Mouse (Mus musculus) forebrain, embryonic 12.5 days (tissue): ENCODE measurements at regions not wholly inside any gene's neighbourhood (a gene's known extent, or its start where the extent isn't known, plus 50 kb on each side); places are given as distances from the start of the nearest gene placed in this dataset.

Experiments
- ATAC-seq: fragments of 200-750 bp; cut with Nextera tagmentation; 2 replicates; pipeline ENCODE4 v1.8.0; 2017; ENCODE audit warnings: moderate TSS enrichment; ENCODE audit not compliant: low FRiP score
- H3K27ac ChIP-seq: fragments of 300-500 bp; sonication (generic); 2 replicates; pipeline ENCODE4 v1.5.1; 2016; ENCODE audit warnings: mild to moderate bottlenecking
- H3K27me3 ChIP-seq: fragments of 300-500 bp; sonication (generic); 2 replicates; pipeline ENCODE4 v1.6.1; 2016; ENCODE audit warnings: mild to moderate bottlenecking
- H3K36me3 ChIP-seq: fragments of 300-500 bp; sonication (generic); replicated peaks from 2 replicates; pipeline ENCODE4 v1.6.1; 2016; ENCODE audit warnings: mild to moderate bottlenecking
- H3K4me1 ChIP-seq: fragments of 300-500 bp; sonication (generic); 2 replicates; pipeline ENCODE4 v1.6.1; 2016
- H3K4me2 ChIP-seq: fragments of 300-500 bp; sonication (generic); 2 replicates; pipeline ENCODE4 v1.6.1; 2016; ENCODE audit warnings: mild to moderate bottlenecking, moderate library complexity
- H3K4me3 ChIP-seq: fragments of 300-500 bp; sonication (generic); replicated peaks from 2 replicates; pipeline ENCODE4 v1.5.1; 2016; ENCODE audit warnings: mild to moderate bottlenecking
- H3K9ac ChIP-seq: fragments of 300-500 bp; sonication (generic); 2 replicates; pipeline ENCODE4 v1.6.1; 2016; ENCODE audit warnings: mild to moderate bottlenecking
- H3K9me3 ChIP-seq: fragments of 300-500 bp; sonication (generic); 2 replicates; pipeline ENCODE4 v1.6.1; 2016
- WGBS: fragments of 180-500 bp; shearing (Covaris S2); methylation state at CpG from one replicate; pipeline ENCODE4 v1.1.7; 2016; 5-methylcytosine and 5-hydroxymethylcytosine counted together

GRCm38 (mm10) chr11:57929506-57929905 lies 79.4 kb upstream of the Larp1 start:
- Histone ChIP-seq H3K4me3 (no peak overlapping the region), H3K9me3 (no peaks in the 10 kb centered on the region), H3K36me3 (no peaks in the 10 kb centered on the region), H3K4me2 (peak overlapping the region; percentile 9; the same call in 1 of the 2 replicates), H3K4me1 (peaks cover 11% of the 10 kb centered on the region), H3K27ac (no peak overlapping the region), H3K27me3 (peaks cover 21% of the 10 kb centered on the region), H3K9ac (no peak overlapping the region)
- 10% methylated on average over 18 of the region's 18 CpGs for WGBS
- no peak for ATAC-seq

- whole genome bisulfite sequencing: 91% methylated on average over 2 of the region's 2 CpGs
- H3K27ac ChIP-seq: no peak overlapping the region
- H3K36me3 ChIP-seq: no peaks in the 10 kb centered on the region
- no peak overlapping the region for H3K9ac ChIP-seq
- H3K4me3 ChIP-seq: no peak overlapping the region
- no peak overlapping the region for H3K4me2 ChIP-seq
- no peaks in the 10 kb centered on the region for H3K9me3 ChIP-seq
- no peaks in the 10 kb centered on the region for H3K27me3 ChIP-seq
- ATAC-seq: no peak
- H3K4me1 ChIP-seq: no peaks in the 10 kb centered on the region
These were observed 87.6 kb upstream of the Hand1 start for GRCm38 (mm10) chr11:57920263-57920662.

- Histone ChIP-seq H3K27ac (no peak overlapping the region), H3K4me1 (no peaks in the 10 kb centered on the region), H3K36me3 (no peaks in the 10 kb centered on the region), H3K27me3 (no peaks in the 10 kb centered on the region), H3K9ac (no peak overlapping the region), H3K4me3 (no peak overlapping the region), H3K9me3 (no peaks in the 10 kb centered on the region), H3K4me2 (no peak overlapping the region)
- no peak for ATAC-seq
- 86% methylated on average over 18 of the region's 18 CpGs for WGBS
These were observed 85.9 kb upstream of the Hand1 start for GRCm38 (mm10) chr11:57918447-57919059.

DNA sequence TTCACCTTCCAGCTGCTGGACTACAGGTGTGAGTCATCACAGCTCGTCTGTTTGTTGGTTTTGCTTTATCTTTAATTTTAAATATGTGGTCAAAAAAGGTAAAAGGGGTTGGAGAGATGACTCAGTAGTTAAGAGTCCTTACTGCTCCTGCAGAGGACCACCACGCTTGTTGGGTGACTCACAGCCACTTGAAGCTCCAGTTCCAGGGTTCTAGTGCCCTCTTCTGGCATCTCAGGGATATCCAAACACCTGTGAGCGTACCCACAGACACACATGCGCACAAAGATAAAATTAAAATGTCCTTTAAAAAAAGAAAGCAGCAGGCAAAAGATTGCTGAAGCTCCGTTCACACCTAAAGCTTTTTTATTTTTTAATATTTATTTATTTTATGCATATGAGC lies 85.4 kb upstream of the Hand1 start:
- Histone ChIP-seq H3K4me2 (no peak overlapping the region), H3K27ac (no peak overlapping the region), H3K9ac (no peak overlapping the region), H3K9me3 (no peaks in the 10 kb centered on the region), H3K27me3 (no peaks in the 10 kb centered on the region), H3K4me1 (no peaks in the 10 kb centered on the region), H3K4me3 (no peak overlapping the region), H3K36me3 (no peaks in the 10 kb centered on the region)
- no peak for ATAC-seq
- 69% methylated on average over 5 of the region's 5 CpGs for WGBS

GRCm38 (mm10) chr11:57916016-57916415 lies 83.4 kb upstream of the Hand1 start:
- ATAC-seq: no peak
- no peaks in the 10 kb centered on the region for H3K36me3 ChIP-seq
- no peaks in the 10 kb centered on the region for H3K27me3 ChIP-seq
- H3K9me3 ChIP-seq: no peaks in the 10 kb centered on the region
- no peak overlapping the region for H3K27ac ChIP-seq
- H3K4me1 ChIP-seq: no peaks in the 10 kb centered on the region
- no peak overlapping the region for H3K9ac ChIP-seq
- no peak overlapping the region for H3K4me2 ChIP-seq
- 54% methylated on average over 6 of the region's 6 CpGs for WGBS
- no peak overlapping the region for H3K4me3 ChIP-seq

GRCm38 (mm10) chr11:57913801-57914560 lies 81.4 kb upstream of the Hand1 start:
- WGBS: 79% methylated on average over 3 of the region's 3 CpGs
- Histone ChIP-seq H3K27me3 (no peaks in the 10 kb centered on the region), H3K4me1 (no peaks in the 10 kb centered on the region), H3K36me3 (no peaks in the 10 kb centered on the region), H3K4me3 (no peak overlapping the region), H3K4me2 (no peak overlapping the region), H3K27ac (no peak overlapping the region), H3K9ac (no peak overlapping the region), H3K9me3 (no peaks in the 10 kb centered on the region)
- ATAC-seq: no peak

DNA sequence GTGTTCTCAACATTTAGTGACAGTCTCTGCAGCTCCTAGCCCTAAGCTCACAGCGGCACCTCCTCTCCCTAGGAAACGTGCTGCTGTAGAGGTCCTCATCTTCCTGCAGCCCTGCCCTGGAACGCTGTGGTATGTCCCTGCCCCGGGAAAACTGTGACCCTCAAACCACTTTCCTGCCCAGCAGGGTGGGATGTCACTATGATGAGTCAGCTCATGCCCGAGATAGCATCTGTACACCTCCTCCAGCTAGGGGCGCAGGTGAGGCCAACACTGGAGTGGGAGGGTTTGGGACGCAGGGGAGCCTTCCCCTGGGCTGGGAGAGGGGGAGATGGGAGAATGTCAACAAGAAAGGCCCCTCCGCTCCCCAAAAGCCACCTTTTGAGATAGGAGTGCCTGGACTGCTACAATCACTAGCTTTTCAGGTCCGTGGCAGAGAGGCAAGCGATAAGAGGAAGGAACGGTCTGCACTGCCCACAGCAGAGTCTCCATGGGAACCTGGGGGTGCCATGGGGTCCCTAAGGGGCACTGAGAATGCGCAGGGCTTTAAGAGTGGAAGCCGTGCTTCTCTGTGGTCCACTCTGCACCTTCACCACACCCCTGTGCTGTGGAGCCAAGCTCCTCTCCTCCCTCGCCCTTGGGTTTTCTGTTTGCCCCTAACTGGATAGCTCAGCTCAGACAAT lies 80.5 kb upstream of the Hand1 start:
- Histone ChIP-seq H3K4me2 (no peak overlapping the region), H3K9ac (no peak overlapping the region), H3K4me1 (no peaks in the 10 kb centered on the region), H3K27ac (no peak overlapping the region), H3K9me3 (no peaks in the 10 kb centered on the region), H3K27me3 (no peaks in the 10 kb centered on the region), H3K36me3 (no peaks in the 10 kb centered on the region), H3K4me3 (no peak overlapping the region)
- no peak for ATAC-seq
- WGBS: 58% methylated on average over 14 of the region's 14 CpGs

DNA sequence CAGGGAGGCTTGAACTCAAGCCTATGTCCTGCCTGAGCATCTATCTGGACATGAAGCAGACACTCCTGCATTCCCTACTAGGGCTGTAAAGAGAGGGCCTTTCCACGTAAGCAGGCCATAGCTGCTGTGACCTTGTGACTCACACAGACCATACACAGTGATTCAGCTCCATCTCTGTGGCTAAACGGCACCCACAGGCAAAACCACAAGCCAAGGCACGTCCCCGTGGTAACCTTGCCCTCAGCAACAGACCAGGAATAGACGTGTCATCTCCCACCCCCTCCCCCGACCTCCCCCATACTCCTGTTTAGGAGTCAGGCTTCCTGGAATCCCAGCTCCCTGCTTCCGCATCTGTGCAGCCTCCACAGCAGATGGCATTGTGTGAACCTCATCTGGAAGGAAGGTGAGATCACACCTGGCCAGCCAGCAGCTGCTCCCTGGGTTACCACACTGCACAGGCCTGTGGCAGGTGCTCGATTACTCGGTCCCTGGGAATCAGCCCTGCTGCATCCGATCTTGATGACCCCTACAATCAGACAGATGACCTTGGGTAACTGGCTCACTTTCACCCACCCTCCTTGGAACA lies 79.2 kb upstream of the Hand1 start:
- no peak overlapping the region for H3K4me2 ChIP-seq
- 68% methylated on average over 10 of the region's 10 CpGs for WGBS
- H3K9me3 ChIP-seq: no peaks in the 10 kb centered on the region
- no peak overlapping the region for H3K4me3 ChIP-seq
- no peak overlapping the region for H3K9ac ChIP-seq
- ATAC-seq: no peak
- H3K36me3 ChIP-seq: no peaks in the 10 kb centered on the region
- no peak overlapping the region for H3K27ac ChIP-seq
- H3K27me3 ChIP-seq: no peaks in the 10 kb centered on the region
- H3K4me1 ChIP-seq: no peaks in the 10 kb centered on the region

- ATAC-seq: no peak
- 78% methylated on average over 9 of the region's 9 CpGs for WGBS
These were observed 71.6 kb upstream of the Hand1 start for GRCm38 (mm10) chr11:57904216-57904615.

GRCm38 (mm10) chr11:57899335-57899734 lies 66.7 kb upstream of the Hand1 start:
- WGBS: 77% methylated on average over 4 of the region's 4 CpGs
- Histone ChIP-seq H3K4me1 (no peaks in the 10 kb centered on the region), H3K27me3 (no peaks in the 10 kb centered on the region), H3K27ac (no peak overlapping the region), H3K9ac (no peak overlapping the region), H3K4me2 (no peak overlapping the region), H3K36me3 (no peaks in the 10 kb centered on the region), H3K9me3 (no peaks in the 10 kb centered on the region), H3K4me3 (no peak overlapping the region)
- ATAC-seq: no peak

More at GRCm38 (mm10) chr11:57904216-57904615, 71.6 kb upstream of the Hand1 start:
- Histone ChIP-seq H3K9ac (no peak overlapping the region), H3K4me3 (no peak overlapping the region), H3K36me3 (no peaks in the 10 kb centered on the region), H3K9me3 (no peaks in the 10 kb centered on the region), H3K4me2 (no peak overlapping the region), H3K27ac (no peak overlapping the region), H3K27me3 (no peaks in the 10 kb centered on the region), H3K4me1 (no peaks in the 10 kb centered on the region)

DNA sequence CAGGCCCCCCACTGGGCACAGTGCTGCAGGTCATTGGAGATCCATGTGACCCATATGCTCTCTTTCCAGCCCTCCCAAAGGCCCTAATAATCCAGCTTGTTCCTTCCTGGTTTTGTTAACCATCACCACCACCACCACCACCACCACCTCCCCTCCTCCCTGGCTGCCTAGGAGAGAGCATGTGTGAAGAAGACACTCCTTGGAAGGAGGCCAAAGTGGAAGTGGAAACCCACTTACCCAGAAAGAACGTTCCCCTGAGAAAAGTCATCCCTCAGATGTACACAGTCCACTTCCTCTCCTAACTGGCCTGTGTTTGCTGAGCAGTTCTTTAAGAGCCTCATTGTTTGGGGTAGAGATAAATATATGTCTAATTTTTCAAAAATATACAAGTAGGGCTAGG lies 62.9 kb upstream of the Hand1 start:
- Histone ChIP-seq H3K9me3 (0 out of 2 replicates have a peak, but pooled peaks cover 4% of the 10 kb centered on the region), H3K4me3 (no peak overlapping the region), H3K4me1 (no peaks in the 10 kb centered on the region), H3K9ac (no peak overlapping the region), H3K27ac (no peak overlapping the region), H3K4me2 (no peak overlapping the region), H3K36me3 (no peaks in the 10 kb centered on the region), H3K27me3 (no peaks in the 10 kb centered on the region)
- 82% methylated on average over 1 of the region's 1 CpGs for WGBS
- ATAC-seq: no peak
